11 mouse cellular contexts compared by ENCODE assay signal in genomic region chr9:108792730-108793129, GRCm38 (mm10). TPM values are rescaled to one million over a fixed set of nuclear protein-coding genes. Genes with fewer than 3 reads are reported as not detected.
A peak's percentile ranks its signal among the peaks of the same experiment; 100 is the strongest.
DNase-seq lines count a peak whose midpoint lies in the region; ATAC-seq and TF ChIP-seq lines count a peak whose summit lies in the region.
"Had no signal": no experiment of that assay in that cellular context is flagged by ENCODE, and none has a peak within 500 bp of the region (broad histone marks: within the 10 kb centered on the region; RNA-seq: fewer than 3 reads in every experiment).

No protein-coding gene starts in this region.

- ATAC-seq in cerebellum, adult (ENCODE audit: insufficient number of reproducible peaks, low FRiP score, low TSS enrichment) = no peak
- ATAC-seq: intestine, embryonic 16.5 days had no signal

- H3K79me2 ChIP-seq in C2C12 (ENCODE audit: control insufficient read depth, insufficient read depth) = peaks cover 95% of the 10 kb centered on the region

- no peak overlapping the region for H3ac ChIP-seq in C2C12 (ENCODE audit: control insufficient read depth, insufficient read length, low read depth)

- TF ChIP-seq CTCF in gastrocnemius, adult 2 months (IDR thresholded peaks at IDR 0.05) = no peak
- no peak for TF ChIP-seq CTCF in C2C12 (IDR thresholded peaks at IDR 0.05; ENCODE audit: control insufficient read depth, insufficient read depth, insufficient read length)

- H3K27me3 ChIP-seq in C2C12 (ENCODE audit: control insufficient read depth, insufficient read depth, insufficient read length) = no peaks in the 10 kb centered on the region
- H3K27me3 ChIP-seq: embryonic facial prominence, embryonic 12.5 days; limb, embryonic 15.5 days had no signal

- no peak overlapping the region for H3K4me3 ChIP-seq in gastrocnemius, adult 2 months
- no peak overlapping the region for H3K4me3 ChIP-seq in C2C12 (ENCODE audit: insufficient read depth, poor library complexity, severe bottlenecking)
- H3K4me3 ChIP-seq: embryonic facial prominence, embryonic 12.5 days; limb, embryonic 15.5 days had no signal

- peak overlapping the region; percentile 12; the same call in 1 of the 2 replicates for H3K27ac ChIP-seq in gastrocnemius, adult 2 months
- H3K27ac ChIP-seq: embryonic facial prominence, embryonic 12.5 days had no signal

- H3K79me3 ChIP-seq in C2C12 (ENCODE audit: low read depth) = peaks cover 90% of the 10 kb centered on the region

- peaks cover 5% of the 10 kb centered on the region for H3K36me3 ChIP-seq in C2C12 (ENCODE audit: control insufficient read depth, insufficient read depth)

- DNase-seq in gastrocnemius, adult 2 months = no peak
- no peak for DNase-seq in gastrocnemius, postnatal 25 days
- DNase-seq in induced T-regulatory cell, adult 2 months (ENCODE audit: low read depth) = peak; percentile 59
- DNase-seq in naive thymus-derived CD4-positive, alpha-beta T cell, adult 2 months (ENCODE audit: low read depth) = peak; percentile 58
- no peak for DNase-seq in left cerebral cortex, postnatal 14 days (ENCODE audit: low spot score in 2 of 2)
- DNase-seq in spleen, postnatal 10 days (ENCODE audit: low spot score in 2 of 2) = no peak

- intact Hi-C loops in gastrocnemius, adult 2 months (cut with DNase I) = no loop called here
- intact Hi-C loops in left cerebral cortex, postnatal 14 days (cut with DNase I) = no loop called here

TF ChIP-seq in C2C12, 6 proteins besides CTCF, POLR2A, EP300 and RAD21:
- TF ChIP-seq CEBPB (IDR thresholded peaks at IDR 0.05; ENCODE audit: low read depth) (no peak), USF1 (IDR thresholded peaks at IDR 0.05; ENCODE audit: low read depth) (no peak), MYOD1 (IDR thresholded peaks at IDR 0.05; ENCODE audit: control insufficient read depth, insufficient read length, low read depth) (peak; percentile 13), MYOG (IDR thresholded peaks at IDR 0.05; ENCODE audit: control insufficient read depth, extremely low read depth, insufficient read length) (no peak), MAX (IDR thresholded peaks at IDR 0.05) (no peak), FOSL1 (IDR thresholded peaks at IDR 0.05; ENCODE audit: insufficient read depth, low read length, poor library complexity, severe bottlenecking) (no peak)

RNA-seq across cellular contexts. Expression of gene Ip6k2, which starts 9.1 kb away (rescaled TPM):
- total RNA-seq in gastrocnemius, adult 2 months (2021) = 10 to 100 TPM; 16.0 to 16.7 TPM
- total RNA-seq in gastrocnemius, postnatal 25 days (2021) = 10 to 100 TPM; 14.6 to 17.8 TPM
- polyA plus RNA-seq in C2C12 (2012; fragmentation: generic; extraction: Trizol) = 37.1 TPM
- total RNA-seq in left cerebral cortex, postnatal 14 days (2021) = 100 to 1,000 TPM; 149 to 153 TPM

RNA-seq across cellular contexts. Expression of gene Nckipsd, which starts 15.4 kb away (rescaled TPM):
- 1 to 10 TPM; 3.6 to 5.3 TPM for total RNA-seq in gastrocnemius, adult 2 months (2021)
- total RNA-seq in gastrocnemius, postnatal 25 days (2021) = 1 to 10 TPM; 3.8 TPM
- polyA plus RNA-seq in C2C12 (2012; fragmentation: generic; extraction: Trizol) = 7.5 TPM
- total RNA-seq in left cerebral cortex, postnatal 14 days (2021) = 10 to 100 TPM; 39.1 to 44.7 TPM

RNA-seq across cellular contexts. Expression of gene Celsr3, which starts 33.4 kb away (rescaled TPM):
- under 1 TPM in 1 of 2 experiments, not detected in 1; 0.05 TPM for total RNA-seq in gastrocnemius, adult 2 months (2021)
- total RNA-seq in gastrocnemius, postnatal 25 days (2021) = under 1 TPM in 1 of 2 experiments, not detected in 1; 0.03 TPM
- polyA plus RNA-seq in C2C12 (2012; fragmentation: generic; extraction: Trizol) = 0.05 TPM
- total RNA-seq in left cerebral cortex, postnatal 14 days (2021) = 10 to 100 TPM; 50.7 to 55.3 TPM

Comparison
In these comparisons a context has a peak if more than half of its experiments do, and no peak if none do; other contexts are left out.
1. DNase-seq: peak in induced T-regulatory cell, adult 2 months (single experiment) and naive thymus-derived CD4-positive, alpha-beta T cell, adult 2 months (single experiment); none in gastrocnemius, adult 2 months (single experiment), gastrocnemius, postnatal 25 days (single experiment), left cerebral cortex, postnatal 14 days (0 of 2) and spleen, postnatal 10 days (0 of 2).
2. RNA of gene Ip6k2, which starts 9.1 kb away (total RNA-seq): 149 to 153 TPM in left cerebral cortex, postnatal 14 days; 14.6 to 17.8 TPM in gastrocnemius, postnatal 25 days and 16.0 to 16.7 TPM in gastrocnemius, adult 2 months; every median in the first group is over 4 times any median in the second.
3. RNA of gene Nckipsd, which starts 15.4 kb away (total RNA-seq): 39.1 to 44.7 TPM in left cerebral cortex, postnatal 14 days; 3.6 to 5.3 TPM in gastrocnemius, adult 2 months and 3.8 TPM in gastrocnemius, postnatal 25 days; every median in the first group is over 4 times any median in the second.
4. RNA of gene Celsr3, which starts 33.4 kb away (total RNA-seq): 50.7 to 55.3 TPM in left cerebral cortex, postnatal 14 days; 0.05 TPM in gastrocnemius, adult 2 months and 0.03 TPM in gastrocnemius, postnatal 25 days; every median in the first group is over 10 times any median in the second.